Mouse (Mus musculus) activated CD4-positive, CD25-positive, alpha-beta regulatory T cell, adult 4 months (primary cell): ENCODE data around the gene Ptgfrn. TPM values are rescaled to one million over a fixed set of nuclear protein-coding genes. Genes with fewer than 3 reads are reported as not detected.
A peak's percentile ranks its signal among the peaks of the same experiment; 100 is the strongest.

Experiments used
- ATAC-seq: one replicate; pipeline ENCODE4 v1.8.0; 2017
- polyA plus RNA-seq, 2 experiments: library from polyadenylated mRNA; unstranded; fragments of 100-300 nt; shearing (Covaris generic); gene quantifications; one replicate each; pipeline ENCODE4 v1.2.1; 2017

Gene Ptgfrn
- polyA plus RNA-seq: 1 to 10 TPM; 1.1 to 1.5 TPM

DNA sequence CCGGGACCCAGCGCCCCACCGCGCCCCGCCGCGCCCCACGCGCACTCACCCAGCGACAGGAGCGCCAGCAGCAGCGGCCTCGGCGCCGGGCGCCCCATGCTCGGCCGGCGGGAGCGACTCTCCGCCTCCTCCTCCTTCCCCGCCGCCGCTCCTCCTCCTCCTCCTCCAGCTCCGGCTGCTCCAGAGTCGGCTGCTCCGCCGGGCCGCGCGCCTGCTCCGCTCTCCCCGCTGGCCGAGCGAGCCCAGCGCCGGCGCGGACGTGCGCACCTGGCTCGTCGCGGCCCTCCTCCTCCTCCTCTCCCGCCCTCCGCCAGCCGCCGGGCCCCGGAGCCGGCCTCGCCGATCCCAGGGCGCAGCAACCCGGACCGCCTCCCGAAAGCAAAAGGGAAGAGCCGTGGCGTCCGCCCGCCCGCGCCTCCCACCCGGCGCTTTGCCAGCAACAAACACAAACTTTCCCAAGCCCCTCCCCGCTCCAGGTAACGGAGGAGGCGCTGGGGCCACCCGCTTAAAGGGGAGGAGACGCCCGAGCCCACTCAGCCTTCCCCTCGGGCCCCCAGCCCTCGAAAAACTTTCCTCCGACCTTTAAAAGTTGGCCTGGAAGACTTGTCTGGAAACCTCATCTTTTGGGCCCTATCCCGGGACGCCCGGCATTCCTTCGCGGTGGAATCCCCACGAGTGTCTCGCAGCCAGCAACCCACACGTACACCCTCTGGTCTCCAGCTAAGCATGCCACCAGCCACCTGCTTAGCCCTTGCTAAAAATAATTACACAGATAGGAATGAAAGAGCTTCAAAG lies at the start of gene Ptgfrn:
Gene Ptgfrn, minus strand, starts transcription at position 236 of the 795 bp plus-strand sequence.
- peak; percentile 29 for ATAC-seq

DNA sequence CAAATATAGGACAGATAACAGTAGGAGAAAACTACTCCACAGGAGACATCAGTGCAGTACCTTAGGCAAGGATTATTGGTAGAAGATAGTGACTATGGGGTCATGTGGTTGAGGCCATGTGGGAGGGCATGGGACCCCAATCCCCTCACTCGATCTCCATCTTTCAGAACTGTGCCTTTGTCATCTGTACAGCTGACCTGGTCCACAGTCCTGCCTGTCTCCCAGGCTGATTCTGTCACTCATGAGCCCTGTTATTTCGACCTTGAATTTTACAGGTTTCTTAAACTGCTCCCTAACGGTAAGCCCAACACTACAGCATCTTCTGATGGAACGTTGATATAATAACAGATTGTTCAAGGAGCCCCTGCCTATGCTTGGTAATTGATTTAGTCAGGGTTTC lies 49.6 kb upstream of the Ptgfrn start:
- ATAC-seq: no peak

DNA sequence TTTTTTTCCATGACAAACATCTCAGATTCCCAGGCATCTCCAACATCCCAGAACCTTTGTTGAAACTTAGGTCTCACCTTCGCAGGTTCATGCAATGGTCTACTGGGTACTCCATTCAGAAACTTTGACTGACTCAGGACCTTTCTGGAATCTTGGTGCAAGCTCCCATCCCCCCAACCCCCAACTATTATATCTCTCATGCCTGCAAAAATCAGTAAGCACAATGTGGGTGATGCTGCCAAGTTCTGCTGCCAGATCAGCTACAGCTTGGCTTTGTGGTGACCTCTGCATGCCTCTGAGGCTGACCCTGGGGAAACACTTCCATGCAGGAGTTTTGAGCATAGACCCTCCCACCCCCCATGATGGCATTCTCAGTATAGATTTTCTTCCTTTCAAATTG lies 44.0 kb upstream of the Ptgfrn start:
- ATAC-seq: no peak

DNA sequence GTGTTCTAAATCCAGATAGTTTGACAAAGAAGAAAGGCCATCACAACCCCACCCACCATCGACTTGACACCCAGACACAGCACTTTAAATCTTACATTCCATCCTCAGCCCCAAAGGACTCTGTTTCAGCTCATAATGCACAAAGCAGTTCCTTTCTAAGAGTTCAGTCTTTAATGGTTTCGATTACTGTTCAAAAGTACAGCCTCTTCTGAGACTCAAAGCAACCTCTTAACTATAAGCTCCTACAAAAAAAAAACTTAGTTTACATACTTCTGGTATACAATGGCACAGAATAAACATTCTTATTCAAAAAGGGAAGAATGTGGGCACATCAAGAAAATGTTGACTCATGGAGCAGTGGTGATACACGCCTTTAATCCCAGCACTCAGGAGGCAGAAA lies 43.3 kb upstream of the Ptgfrn start:
- ATAC-seq: no peak

DNA sequence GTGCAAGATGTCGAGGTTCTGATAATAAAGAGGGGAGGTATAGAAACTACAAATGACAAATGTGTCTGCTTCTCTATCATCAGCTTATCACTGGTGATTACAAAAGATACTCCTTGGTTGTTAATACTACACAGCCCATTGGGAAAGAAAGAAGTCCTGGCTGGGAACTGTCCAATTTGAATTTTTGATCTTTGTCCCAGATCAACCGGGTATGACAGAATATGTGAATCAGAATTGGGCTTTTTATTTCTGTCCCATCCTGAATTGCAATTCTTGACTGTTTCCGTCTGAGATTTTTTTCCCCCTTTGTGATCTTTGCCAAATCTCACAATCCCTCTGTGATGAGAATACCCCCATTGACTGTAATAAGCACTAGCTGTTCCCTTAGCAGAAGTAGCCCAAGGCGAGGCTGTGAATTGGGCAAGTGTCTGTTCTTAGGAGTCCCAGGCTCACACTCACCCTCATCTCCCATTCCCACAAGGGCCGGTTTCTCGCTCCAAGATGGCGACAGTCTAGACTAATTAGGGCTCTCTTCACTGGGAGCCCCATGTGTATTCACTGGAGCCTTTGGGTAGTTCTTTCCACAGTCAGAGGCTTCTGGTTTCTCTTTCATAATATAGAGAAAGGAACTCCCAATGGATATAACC lies 36.2 kb upstream of the Ptgfrn start:
- no peak for ATAC-seq

DNA sequence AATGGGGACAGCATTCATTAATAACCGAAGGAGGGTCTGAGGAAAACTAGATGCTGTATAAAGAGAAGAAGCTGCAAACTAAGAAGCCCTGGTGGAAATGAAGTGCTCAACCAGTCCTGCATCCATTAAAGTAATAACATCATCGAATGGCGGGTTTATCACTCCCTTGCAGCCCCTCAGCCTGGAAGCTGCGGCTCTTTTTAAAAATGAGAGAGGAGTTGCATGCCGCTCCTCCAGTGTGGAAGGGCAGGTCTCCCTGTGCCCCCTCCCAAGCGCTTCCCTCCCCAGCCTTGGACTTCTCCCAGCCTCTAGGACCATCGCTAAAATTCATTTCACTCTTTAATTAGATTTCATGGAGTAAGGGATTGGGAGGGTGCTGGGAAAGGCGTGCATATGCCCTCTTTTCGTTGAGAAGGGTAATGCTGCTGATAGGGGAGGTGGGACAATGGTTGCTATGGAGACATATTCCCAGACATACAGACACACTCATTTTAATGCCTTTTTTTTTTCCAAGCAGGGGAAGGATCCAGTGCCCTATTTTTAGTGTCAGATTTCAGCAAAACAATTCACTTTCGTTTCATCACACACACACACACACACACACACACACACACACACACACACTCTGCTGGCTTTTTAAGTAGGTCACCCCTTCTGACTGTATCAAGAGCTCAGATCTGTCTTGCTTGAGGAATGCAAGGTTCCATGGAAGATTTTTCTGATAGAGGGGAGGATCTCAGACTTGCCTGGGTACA lies 35.4 kb upstream of the Ptgfrn start:
- peak; percentile 32 for ATAC-seq

DNA sequence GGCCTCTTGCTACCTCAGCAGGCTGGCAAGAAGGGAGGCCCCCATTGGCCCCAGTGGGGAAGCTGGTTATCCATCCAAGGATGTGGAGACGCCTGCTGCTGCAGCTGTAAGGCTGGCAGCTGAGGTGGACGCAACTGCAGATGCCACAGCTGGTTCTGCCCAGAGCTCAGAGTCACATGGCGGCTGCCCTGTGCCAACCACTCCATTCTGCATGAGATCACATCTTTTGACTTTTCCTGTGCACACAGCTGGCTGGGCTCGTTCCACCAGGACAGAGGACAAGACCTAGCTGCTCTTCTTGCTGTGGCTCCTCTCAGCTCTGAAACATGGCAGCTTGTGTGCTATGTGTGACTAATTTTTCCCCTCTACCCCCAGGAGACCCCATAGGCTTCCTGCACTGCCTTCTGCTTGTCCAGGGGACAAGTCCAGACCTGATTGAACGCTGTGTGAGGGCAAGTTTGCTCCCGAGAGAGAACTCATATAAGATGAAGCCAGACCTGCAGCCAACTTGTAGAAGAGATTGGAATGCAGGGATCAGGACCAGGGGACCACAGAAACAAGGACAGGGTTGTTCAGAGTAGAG lies 34.4 kb upstream of the Ptgfrn start:
- ATAC-seq: no peak

DNA sequence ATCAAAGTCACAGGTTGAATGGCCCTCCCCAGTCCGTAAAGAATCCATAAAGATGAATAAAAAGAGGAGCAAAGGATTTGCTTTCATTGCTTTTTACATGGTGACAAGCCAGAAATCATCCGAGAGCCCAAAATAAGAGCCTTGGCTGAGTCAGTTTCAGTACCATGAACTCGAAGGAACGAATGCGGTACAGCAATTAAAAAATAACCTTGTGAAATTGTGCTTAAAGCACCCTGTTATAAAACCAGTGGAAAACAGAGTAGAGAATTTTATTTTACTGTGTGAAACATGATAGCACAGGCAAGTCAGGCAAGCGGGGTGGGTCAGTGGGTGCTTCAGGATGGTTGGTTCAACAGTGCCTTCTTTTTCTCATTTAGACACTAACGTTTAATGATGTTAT lies 33.4 kb upstream of the Ptgfrn start:
- no peak for ATAC-seq

DNA sequence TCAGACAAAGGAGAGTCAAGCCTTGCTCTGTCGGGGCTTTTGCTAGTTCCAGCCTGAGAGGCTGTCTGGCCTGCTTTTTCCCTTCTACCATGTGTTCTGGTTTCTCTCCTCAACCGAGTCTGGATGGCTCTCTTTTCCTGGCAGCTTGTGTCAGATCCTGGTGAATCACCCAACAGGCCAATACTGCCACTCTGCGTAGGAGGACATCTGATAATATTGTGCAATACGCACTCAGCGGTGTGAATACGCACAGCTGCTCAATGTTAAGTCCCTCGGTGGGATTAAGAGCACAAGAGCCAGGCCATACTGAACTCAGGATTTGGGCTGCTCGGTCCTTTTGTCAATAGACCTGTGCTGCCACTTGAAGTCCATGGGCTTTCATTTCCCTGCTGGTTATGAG lies 31.8 kb upstream of the Ptgfrn start:
- ATAC-seq: no peak

DNA sequence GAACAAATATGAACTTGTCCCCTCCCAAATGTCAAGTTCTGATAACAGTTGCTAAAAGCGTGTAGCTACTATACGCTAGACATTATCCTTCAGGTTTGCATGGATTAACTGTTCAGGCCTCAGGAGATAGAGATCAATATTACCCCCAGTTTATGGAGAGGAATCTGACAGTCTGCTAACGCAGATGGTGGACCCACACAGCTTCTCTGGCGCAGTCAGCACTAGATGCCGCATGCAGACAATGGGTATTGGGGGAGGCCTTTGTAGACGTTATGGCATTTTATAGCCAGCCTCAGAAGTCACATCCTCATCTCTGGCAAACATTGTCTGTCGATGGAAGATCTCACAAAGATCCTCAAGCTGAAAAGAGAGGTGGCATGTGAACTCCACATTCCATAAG lies 29.9 kb upstream of the Ptgfrn start:
- ATAC-seq: no peak

DNA sequence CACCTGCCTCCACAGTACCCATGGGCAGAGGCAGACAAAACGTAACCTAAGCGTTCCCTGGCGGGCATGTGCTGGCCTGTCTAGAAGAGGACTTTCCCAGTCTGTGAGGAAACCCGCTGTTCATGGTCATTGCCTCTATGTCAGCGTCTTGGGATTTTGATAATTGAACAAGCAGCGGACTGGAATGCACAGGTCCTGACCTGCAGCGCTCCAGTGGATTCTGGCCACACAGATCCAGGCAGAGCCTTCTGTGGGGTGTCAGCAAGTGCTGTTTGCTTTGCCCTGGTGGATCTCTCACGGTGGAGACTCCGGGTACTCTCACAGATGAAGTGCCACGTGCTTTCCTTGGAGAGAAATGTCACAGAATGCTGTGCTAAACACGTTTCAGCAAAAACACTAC lies 26.4 kb upstream of the Ptgfrn start:
- no peak for ATAC-seq

DNA sequence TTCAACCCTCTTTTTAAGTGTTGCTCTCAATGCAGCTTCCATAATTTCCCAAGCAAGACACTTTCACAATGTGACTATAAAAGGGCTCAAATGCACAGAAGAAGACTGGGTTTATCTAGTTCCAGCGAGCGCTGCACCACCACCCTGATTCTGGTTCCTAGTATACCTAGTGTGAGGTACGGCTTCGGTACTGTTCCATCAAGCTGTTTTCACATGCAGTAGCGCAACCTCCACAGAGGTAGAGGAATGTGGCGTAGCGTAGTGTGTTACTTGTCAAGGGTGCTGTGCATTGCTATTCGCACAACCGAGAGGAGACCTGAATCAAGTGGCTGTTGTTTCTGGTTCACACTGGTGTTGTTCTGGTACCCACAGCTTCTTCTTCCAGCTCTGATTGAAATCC lies 24.8 kb upstream of the Ptgfrn start:
- no peak for ATAC-seq

DNA sequence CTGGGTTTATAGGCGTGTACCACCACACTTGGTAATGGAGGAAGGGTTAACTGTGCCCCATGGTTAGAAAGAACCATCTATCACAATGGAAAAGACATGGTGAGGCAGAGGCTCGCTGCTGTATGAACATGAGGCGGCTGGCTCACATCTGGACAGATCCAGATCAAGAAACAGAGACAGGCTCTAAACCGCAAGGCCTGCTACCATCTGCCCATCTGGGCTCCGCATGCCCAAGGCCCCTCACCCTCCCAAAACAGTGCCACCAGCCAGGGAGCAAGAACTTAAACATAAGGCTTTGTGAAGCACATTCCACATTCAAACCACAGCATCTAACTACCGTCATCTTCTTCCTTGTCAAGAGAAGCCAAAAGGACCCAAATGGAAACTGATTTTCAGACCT lies 22.9 kb upstream of the Ptgfrn start:
- ATAC-seq: no peak

DNA sequence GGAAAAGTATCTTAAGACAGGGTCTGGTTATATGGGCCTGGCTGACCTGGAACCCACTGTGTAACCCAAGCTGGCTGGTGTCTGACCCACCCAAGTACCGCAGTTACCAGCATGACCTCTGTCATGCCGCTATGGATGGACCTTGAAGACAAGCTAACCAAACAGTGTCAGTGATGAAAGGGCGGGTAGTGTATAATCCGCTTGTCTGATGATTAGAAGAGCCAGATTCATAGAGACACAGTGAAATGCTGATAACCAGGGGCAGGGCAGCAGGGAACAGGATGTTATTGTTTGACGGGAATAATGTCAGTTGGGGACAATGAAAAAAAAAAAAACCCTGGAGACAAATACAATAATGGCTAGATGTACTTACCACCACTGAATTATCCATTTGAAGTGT lies 21.7 kb upstream of the Ptgfrn start:
- ATAC-seq: no peak

DNA sequence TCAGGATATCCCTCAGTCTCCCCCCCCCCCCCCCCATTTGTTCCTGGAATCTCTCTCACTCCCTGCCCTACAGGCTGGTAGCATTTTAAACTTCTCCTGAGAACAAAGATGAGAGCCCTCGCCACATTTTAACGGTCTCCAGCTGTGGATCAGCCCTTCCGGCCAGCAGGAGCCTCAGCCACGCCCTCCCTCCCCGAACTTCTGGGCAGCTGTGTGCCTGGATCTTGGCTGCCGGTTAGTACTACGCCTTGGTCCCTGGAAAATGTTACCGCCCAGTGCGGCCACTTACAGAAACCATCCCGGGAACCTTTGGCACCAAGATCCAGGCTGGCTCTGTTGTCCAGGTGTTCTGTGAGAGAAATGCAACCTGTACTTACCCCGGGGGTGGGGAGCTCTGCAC lies 20.4 kb upstream of the Ptgfrn start:
- ATAC-seq: no peak

DNA sequence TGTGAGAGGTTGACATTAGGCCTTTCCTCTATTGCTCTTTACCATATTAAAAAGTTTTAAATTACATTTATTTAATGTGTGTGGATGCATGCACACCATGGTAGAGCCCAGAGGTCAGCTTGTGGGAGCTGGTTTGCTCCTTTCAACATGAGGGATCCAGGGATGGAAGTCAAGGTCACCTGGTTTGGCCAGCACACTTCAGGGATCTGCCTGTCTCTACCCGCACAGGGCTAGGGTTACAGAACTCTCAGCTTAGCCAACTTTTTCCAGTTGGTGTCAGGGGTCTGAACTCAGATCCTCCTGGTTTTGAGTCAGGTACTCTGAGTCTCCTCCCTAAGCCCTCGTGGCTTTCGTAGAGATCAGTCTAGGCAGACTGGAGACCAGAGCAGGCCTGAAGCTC lies 19.5 kb upstream of the Ptgfrn start:
- no peak for ATAC-seq

DNA sequence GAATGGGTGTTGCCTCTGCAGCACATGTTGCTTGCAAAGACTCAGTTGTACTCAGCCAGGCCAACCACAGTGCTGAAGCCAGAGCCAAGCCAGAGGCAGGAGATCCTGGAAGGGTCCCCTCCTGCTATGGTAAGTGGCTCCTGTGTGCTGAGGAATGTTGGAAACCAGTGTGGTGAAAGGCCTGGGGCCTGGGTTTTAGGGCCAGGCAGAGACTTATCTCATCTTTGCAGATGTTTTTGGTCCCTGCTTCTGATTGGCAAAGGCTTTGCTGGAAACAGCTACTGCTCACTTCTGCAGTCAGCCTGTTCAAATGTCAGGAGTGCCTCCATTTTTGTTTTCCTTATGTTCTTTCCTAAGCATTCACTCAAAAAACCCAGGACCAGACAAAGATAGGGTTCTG lies 19.0 kb upstream of the Ptgfrn start:
- ATAC-seq: no peak

DNA sequence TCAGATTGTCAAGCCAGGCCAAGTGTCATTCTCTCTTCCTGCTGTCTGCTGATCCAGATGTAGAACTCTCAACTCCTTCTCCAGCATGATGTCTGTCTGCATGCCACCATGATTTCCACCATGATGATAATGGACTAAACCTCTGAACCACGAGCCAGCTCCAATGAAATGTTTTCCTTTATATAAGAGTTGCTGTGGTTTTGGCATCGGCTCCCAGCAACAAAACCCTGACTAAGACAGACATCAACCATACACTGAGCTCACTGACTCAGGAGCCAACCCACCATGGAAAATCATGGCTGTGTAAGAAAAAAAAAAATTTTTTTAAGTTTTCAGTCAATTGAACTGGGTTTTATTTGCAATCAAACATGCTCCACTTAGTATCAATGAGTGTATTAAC lies 17.7 kb upstream of the Ptgfrn start:
- no peak for ATAC-seq

DNA sequence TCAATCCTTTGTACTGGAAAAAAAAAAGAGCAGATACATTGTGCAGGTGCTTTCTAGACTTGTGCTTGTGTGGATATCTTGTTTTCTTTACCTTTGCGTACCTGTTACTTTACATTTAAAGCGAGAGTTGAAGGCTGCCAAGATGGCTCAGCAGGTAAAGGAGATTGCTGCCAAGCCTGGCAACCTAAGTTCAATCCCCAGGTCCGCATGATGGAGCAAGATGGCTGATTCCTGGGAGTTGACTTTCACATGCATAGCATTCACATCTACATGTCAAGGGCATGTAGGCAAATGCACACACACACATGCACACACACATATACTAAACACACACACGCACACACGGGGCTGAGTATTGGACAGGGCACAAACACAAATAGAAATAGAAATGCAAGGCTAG lies 14.6 kb upstream of the Ptgfrn start:
- ATAC-seq: no peak

DNA sequence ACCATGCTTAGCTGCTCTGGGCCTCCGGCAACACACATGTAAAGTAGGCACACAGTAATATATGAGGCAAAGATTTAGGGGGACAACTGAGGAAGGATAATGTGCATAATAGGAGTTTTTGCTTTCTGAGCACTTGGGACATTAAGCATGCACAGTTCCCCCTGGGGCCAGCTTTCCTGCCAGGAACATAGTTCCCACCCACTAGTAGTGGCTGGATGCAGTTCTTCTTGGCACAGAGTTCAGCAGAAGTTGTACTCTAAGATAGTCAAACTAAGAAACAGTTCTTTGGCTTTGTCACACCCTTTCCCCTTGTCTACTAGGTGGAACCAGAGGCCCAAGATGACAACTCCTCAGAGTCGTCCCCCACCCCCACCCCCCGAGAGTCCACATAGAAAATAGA lies 12.4 kb upstream of the Ptgfrn start:
- ATAC-seq: no peak

DNA sequence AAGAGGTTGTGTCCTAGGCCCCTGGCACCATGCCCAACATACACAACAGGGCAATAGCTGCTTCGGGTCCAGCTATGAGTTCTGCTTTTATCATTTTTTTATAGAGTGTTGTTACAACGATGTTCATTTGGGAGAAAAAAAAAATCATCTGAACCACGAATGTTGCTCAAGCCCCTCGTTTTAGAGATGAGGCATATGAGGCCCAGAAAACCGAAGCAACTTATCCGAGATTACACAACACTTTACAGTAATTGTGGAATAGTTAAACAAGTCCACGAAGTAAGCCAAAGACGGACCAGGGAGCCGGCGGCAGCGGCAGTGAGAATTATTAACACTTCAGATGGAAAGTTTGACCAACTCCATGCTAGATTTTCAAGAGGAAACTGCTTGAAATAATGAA lies 7.7 kb upstream of the Ptgfrn start:
- no peak for ATAC-seq

DNA sequence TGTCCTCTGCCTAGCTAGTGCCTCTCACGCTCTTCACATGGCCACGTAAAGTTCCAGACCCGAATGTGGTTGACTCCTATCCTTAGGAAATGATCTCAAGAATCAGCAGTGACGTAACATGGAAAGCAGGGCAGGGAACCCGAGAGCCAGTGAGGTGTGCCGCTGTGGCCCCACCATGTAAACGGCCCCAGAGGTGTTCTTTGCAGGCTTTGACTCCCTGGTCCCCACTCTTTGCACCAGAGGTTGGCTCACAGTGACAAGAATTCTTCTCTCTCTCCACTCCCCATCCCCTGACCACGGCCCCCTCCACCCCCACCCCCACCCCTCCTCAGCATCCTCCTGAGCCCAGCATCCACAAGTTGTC lies 7.3 kb upstream of the Ptgfrn start:
- no peak for ATAC-seq
